Mouse (Mus musculus) intestine, embryonic 14.5 days (tissue): ENCODE measurements around the gene Trim9. TPM values are rescaled to one million over a fixed set of nuclear protein-coding genes. Genes with fewer than 3 reads are reported as not detected.

Experiments used
- ATAC-seq: fragments of 200-750 bp; cut with Nextera tagmentation; replicated peaks from 2 replicates; pipeline ENCODE4 v1.8.0; 2017; ENCODE audit warnings: low read depth, moderate number of reproducible peaks, moderate TSS enrichment, moderate library complexity; ENCODE audit not compliant: low FRiP score, low TSS enrichment
- DNase-seq: peaks from one replicate; pipeline ENCODE4 v3.0.0-alpha.2; 2018; ENCODE audit warnings: low spot score
- H3K27ac ChIP-seq: fragments of 300-500 bp; sonication (generic); 2 replicates; pipeline ENCODE4 v1.5.1; 2014; ENCODE audit warnings: low read depth, mild to moderate bottlenecking, control low read depth
- H3K27me3 ChIP-seq: fragments of 300-500 bp; sonication (generic); replicated peaks from 2 replicates; pipeline ENCODE4 v1.6.1; 2014; ENCODE audit warnings: low read length, control low read depth; ENCODE audit not compliant: control insufficient read depth, insufficient read depth
- H3K36me3 ChIP-seq: fragments of 300-500 bp; sonication (generic); 2 replicates; pipeline ENCODE4 v1.6.1; 2014; ENCODE audit warnings: low read length, control low read depth; ENCODE audit not compliant: control insufficient read depth, insufficient read depth
- H3K4me1 ChIP-seq: fragments of 300-500 bp; sonication (generic); replicated peaks from 2 replicates; pipeline ENCODE4 v1.6.1; 2014; ENCODE audit warnings: low read length, control low read depth, mixed read lengths; ENCODE audit not compliant: control insufficient read depth, insufficient read depth
- H3K4me2 ChIP-seq: fragments of 300-500 bp; sonication (generic); 2 replicates; pipeline ENCODE4 v1.6.1; 2014; ENCODE audit warnings: low read length
- H3K4me3 ChIP-seq: fragments of 300-500 bp; sonication (generic); 2 replicates; pipeline ENCODE4 v1.5.1; 2014; ENCODE audit warnings: low read depth, low read length, control low read depth, mixed read lengths
- H3K9ac ChIP-seq: fragments of 300-500 bp; sonication (generic); 2 replicates; pipeline ENCODE4 v1.6.1; 2014; ENCODE audit warnings: mild to moderate bottlenecking, low read length
- H3K9me3 ChIP-seq: fragments of 300-500 bp; sonication (generic); 2 replicates; pipeline ENCODE4 v1.6.1; 2016; ENCODE audit warnings: low read length, control low read depth; ENCODE audit not compliant: control insufficient read depth
- WGBS: fragments of 180-500 bp; shearing (Covaris S2); extraction: QIAGEN DNeasy Blood & Tissue Kit; methylation state at CpG from one replicate; pipeline ENCODE4 v1.1.7; 2014; 5-methylcytosine and 5-hydroxymethylcytosine counted together
- polyA plus RNA-seq: library from polyadenylated mRNA; unstranded; fragments of >200 nt; fragmentation: Nextera tagmentation; extraction: Ambion mirVana; gene quantifications from 2 replicates; pipeline ENCODE4 v1.2.1, GENCODE M21; 2014

Gene Trim9
- polyA plus RNA-seq, 1 experiment from 2014 or later: 1.5 TPM

DNA sequence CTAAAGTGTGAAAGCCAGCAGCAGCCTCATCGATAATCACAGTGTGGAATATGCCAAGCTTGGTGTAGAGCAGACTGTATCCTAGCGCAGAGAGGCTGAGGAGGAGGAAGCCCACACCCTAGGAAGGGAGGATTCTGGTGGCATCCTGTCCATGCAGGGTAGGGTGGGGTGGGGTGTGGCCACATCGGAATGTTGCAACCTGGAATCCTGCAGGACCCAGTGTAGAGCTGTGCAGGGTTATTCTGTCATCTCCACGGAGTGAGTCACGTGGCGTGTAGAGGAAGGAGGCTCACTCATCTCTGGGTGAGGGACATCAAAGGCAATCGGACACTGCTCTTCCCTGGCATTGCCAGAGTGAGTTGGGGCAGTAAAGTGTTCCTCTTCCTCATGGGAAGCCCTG, 62.4 kb downstream of the Trim9 start:
- ATAC-seq (no peak), DNase-seq (no peak)
- H3K4me1 ChIP-seq: no peaks in the 10 kb centered on the region
- H3K4me2 ChIP-seq: no peak overlapping the region
- no peak overlapping the region for H3K27ac ChIP-seq
- H3K9me3 ChIP-seq: no peaks in the 10 kb centered on the region
- H3K4me3 ChIP-seq: no peak overlapping the region
- no peaks in the 10 kb centered on the region for H3K36me3 ChIP-seq
- H3K27me3 ChIP-seq: no peaks in the 10 kb centered on the region
- no peak overlapping the region for H3K9ac ChIP-seq
- WGBS: 84% methylated on average over 7 of the region's 7 CpGs

DNA sequence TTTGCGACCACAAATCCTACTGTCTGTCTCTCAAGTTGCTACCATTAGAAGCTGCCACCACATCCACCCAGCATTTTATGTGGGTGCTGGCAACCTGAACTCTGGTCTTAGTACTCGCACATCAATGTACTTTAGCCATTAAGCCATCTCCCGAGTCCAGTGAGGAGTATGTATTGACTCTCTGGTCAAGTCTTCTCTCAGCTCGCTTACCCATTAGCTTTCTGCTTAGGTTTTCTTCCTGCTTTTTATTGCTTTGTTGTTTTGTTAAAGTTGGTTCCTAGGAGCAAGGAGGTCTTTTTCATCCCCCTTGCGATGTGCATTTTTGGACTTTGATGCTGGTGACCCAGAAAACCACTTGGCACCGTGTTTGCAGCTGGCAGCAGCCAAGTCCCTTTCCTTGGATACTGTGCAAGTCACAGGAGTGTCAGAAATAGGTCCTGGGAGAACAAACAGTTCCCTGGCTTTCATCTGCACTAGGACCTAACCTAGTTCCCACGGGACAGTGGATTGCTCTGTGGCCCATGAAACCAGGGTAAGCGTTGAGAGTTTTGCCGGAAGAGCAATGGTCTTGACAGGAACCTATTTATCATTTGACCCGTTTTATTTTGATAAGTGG, 64.2 kb downstream of the Trim9 start:
- H3K4me2 ChIP-seq: no peak overlapping the region
- no peaks in the 10 kb centered on the region for H3K9me3 ChIP-seq
- no peaks in the 10 kb centered on the region for H3K36me3 ChIP-seq
- no peak overlapping the region for H3K27ac ChIP-seq
- no peaks in the 10 kb centered on the region for H3K27me3 ChIP-seq
- no peak overlapping the region for H3K4me3 ChIP-seq
- H3K4me1 ChIP-seq: no peaks in the 10 kb centered on the region
- no peak for DNase-seq
- WGBS: 75% methylated on average over 10 of the region's 10 CpGs
- no peak overlapping the region for H3K9ac ChIP-seq
- ATAC-seq: no peak

DNA sequence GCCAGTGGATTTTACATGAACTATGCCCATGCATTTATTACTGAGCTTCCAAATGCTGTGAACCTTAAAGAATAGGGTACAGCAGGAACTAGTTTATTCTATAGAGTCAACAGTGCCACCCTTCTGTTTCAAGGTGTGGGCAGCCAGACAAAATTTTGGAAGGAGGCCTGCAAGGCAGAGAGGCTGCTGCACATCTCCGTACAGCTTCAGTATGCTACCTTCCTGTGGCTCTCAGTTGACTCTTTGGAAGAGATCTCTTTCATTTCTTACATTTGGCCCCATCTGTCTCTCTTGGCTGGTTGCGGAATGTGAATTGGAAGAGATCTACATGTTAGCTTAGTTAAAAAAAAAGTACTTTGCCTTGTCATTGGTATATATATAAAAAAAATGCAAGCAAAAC, 66.5 kb downstream of the Trim9 start:
- Histone ChIP-seq H3K27me3 (no peaks in the 10 kb centered on the region), H3K27ac (no peak overlapping the region), H3K4me1 (no peaks in the 10 kb centered on the region), H3K9ac (no peak overlapping the region), H3K4me2 (no peak overlapping the region), H3K36me3 (no peaks in the 10 kb centered on the region), H3K4me3 (no peak overlapping the region), H3K9me3 (no peaks in the 10 kb centered on the region)
- ATAC-seq (no peak), DNase-seq (no peak)
- WGBS: 92% methylated on average over 2 of the region's 2 CpGs

DNA sequence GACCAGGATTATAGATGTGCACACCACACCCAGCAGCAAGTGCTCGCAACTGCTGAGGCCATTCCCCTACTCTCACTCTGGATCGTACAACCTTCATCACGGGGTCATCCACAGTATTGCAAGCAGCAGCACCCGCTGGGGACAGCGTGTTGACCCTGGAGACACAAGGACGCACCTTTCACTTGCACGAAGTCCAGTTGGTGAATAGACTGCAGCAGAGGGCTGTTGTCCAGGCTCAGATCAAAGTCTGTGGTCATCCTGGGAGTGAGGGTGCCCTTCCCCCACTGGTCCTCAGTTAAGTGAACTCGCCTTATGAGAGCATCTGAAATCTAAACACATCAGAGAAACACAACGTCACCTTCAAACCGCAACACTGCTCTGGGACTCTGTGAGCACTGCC, 67.0 kb downstream of the Trim9 start:
- DNase-seq: no peak
- no peaks in the 10 kb centered on the region for H3K9me3 ChIP-seq
- H3K4me2 ChIP-seq: no peak overlapping the region
- no peak for ATAC-seq
- H3K4me1 ChIP-seq: no peaks in the 10 kb centered on the region
- no peaks in the 10 kb centered on the region for H3K36me3 ChIP-seq
- H3K27ac ChIP-seq: no peak overlapping the region
- H3K9ac ChIP-seq: no peak overlapping the region
- H3K27me3 ChIP-seq: no peaks in the 10 kb centered on the region
- H3K4me3 ChIP-seq: no peak overlapping the region
- WGBS: 76% methylated on average over 10 of the region's 10 CpGs

DNA sequence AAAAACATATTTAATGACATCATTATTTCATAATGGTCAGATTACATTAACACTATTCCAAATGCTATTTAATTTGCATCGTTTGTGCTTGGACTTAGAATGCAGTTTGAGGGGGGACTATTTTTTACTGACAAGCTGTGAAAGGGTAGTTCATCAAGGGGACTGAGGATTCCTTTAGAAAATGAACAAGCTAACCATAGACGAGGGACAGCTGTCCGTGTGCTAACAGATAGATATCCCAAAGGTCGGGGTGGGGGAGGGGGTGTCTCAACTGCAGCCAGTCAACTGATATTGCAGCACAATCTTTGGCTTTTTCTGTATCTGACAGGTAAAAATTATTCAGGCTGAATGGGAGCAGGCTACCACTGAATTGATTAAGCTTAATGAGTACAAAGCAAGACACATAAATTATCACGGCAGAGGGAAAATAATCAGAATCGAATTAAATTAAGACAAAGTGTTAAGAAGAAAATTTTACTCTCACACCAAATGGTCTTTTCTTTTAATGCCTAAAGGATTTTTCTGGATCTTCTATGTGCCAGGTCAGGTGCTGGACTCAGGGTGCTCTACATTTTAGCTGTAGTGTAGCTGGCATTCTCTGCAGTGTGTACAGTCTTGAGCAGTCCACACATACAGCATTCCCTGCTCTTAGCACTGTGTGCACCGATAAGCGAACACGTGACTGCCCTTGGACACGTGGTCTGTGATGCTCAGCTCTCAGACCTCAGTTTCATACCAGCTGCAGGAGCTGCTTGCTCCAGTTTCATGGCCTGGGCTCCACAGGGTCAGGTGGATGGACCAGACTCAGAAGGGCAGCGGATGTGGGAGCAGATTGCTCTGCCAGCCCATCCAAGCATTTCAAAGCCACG, 70.1 kb downstream of the Trim9 start:
- Histone ChIP-seq H3K27me3 (no peaks in the 10 kb centered on the region), H3K4me3 (no peak overlapping the region), H3K27ac (no peak overlapping the region), H3K9me3 (no peaks in the 10 kb centered on the region), H3K4me1 (no peaks in the 10 kb centered on the region), H3K4me2 (no peak overlapping the region), H3K36me3 (no peaks in the 10 kb centered on the region), H3K9ac (no peak overlapping the region)
- WGBS: 69% methylated on average over 12 of the region's 12 CpGs
- DNase-seq (no peak), ATAC-seq (no peak)

DNA sequence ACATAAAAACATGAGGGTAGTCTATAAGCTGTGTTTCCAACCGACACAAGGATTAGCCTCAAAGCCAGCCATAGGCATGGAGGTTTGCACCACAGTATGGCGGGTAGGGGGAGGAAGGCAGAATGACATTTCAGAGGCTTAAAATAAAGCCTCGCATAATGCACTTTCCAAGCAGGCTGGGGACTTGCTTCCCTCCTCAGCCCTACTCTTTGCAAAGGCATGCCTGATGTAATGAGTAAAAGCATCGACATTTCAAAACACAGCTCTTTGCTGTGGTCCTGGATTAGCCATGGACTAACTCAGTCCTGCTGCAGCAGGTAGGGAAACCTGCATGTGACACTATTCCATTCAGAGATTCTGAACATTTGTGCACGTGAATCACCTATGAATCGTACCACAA, 77.7 kb downstream of the Trim9 start:
- no peak overlapping the region for H3K4me3 ChIP-seq
- H3K27me3 ChIP-seq: no peaks in the 10 kb centered on the region
- no peaks in the 10 kb centered on the region for H3K4me1 ChIP-seq
- ATAC-seq (no peak), DNase-seq (no peak)
- WGBS: 84% methylated on average over 6 of the region's 6 CpGs
- H3K36me3 ChIP-seq: no peaks in the 10 kb centered on the region
- H3K9me3 ChIP-seq: no peaks in the 10 kb centered on the region
- H3K9ac ChIP-seq: no peak overlapping the region
- no peak overlapping the region for H3K27ac ChIP-seq
- H3K4me2 ChIP-seq: no peak overlapping the region

DNA sequence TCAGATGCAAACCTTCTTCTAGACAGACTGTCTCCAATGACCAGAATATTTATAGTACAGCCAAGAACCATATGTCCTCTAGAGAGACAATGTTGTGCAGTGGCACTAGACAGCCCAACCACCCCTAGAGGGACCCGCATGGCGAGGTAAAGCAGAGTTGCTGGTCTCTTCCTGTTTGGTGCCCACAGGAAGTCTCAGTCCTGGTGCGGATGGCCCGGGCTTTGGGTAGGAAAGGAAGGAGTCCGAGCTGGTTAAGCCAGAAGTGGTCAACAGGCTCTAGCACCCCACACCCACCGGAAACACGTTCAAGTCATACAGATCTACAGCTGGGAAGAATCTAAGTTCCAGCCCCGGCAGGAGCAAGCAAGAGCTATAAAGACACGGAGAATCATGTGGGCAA, 80.1 kb downstream of the Trim9 start:
- Histone ChIP-seq H3K9me3 (no peaks in the 10 kb centered on the region), H3K9ac (no peak overlapping the region), H3K4me2 (no peak overlapping the region), H3K36me3 (no peaks in the 10 kb centered on the region), H3K4me3 (no peak overlapping the region), H3K4me1 (no peaks in the 10 kb centered on the region), H3K27me3 (no peaks in the 10 kb centered on the region), H3K27ac (no peak overlapping the region)
- no peak for DNase-seq
- no peak for ATAC-seq
- 88% methylated on average over 9 of the region's 9 CpGs for WGBS

DNA sequence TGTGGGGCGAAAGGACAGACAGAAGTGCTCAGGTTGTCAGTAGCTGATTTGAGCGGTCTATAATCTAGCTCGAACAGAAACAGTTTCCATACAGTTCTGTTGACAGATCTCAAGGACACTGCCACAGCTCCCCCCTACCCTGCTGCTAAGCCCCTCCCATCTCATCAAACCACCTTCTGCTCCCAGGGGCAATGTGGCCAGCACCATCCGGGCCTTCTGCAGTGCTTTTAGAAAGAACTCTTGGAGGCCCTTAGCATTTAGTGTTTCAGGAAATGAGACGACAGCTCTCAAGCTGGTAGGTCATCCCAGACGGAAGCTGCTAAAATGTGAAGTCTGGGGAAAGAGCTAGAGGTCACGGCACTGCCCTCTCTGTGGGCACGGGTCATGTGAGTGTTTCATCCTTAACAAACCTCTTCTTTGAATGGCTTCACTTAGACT, 80.9 kb downstream of the Trim9 start:
- Histone ChIP-seq H3K4me1 (no peaks in the 10 kb centered on the region), H3K27me3 (no peaks in the 10 kb centered on the region), H3K9me3 (no peaks in the 10 kb centered on the region), H3K4me2 (no peak overlapping the region), H3K27ac (no peak overlapping the region), H3K9ac (no peak overlapping the region), H3K4me3 (no peak overlapping the region), H3K36me3 (no peaks in the 10 kb centered on the region)
- DNase-seq (no peak), ATAC-seq (no peak)
- 56% methylated on average over 8 of the region's 8 CpGs for WGBS

DNA sequence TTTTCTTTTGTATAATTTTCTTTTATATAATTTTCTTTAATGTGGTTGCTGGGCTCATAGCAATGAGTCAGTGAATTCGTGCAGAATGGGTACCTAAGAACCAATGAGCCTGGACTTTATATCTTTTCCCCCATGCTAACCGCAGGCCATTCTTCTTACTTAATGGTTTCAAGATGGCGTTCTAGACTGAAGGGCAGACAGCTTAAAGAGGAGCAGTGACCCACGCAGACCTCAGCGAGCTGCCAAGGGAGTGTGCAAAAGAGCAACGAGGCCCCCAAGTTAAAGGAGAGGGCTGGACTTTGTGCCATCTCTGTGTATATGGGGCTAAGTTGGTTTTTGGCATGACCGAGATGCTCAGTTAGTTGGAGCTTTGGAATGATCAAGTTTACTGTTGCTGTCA, 83.7 kb downstream of the Trim9 start:
- Histone ChIP-seq H3K27ac (no peak overlapping the region), H3K9ac (no peak overlapping the region), H3K4me3 (no peak overlapping the region), H3K4me1 (no peaks in the 10 kb centered on the region), H3K4me2 (no peak overlapping the region), H3K36me3 (no peaks in the 10 kb centered on the region), H3K9me3 (no peaks in the 10 kb centered on the region), H3K27me3 (no peaks in the 10 kb centered on the region)
- DNase-seq (no peak), ATAC-seq (no peak)
- WGBS: 77% methylated on average over 7 of the region's 7 CpGs
